Mouse (Mus musculus): ENCODE measurements around the gene Il6st.

DNA sequence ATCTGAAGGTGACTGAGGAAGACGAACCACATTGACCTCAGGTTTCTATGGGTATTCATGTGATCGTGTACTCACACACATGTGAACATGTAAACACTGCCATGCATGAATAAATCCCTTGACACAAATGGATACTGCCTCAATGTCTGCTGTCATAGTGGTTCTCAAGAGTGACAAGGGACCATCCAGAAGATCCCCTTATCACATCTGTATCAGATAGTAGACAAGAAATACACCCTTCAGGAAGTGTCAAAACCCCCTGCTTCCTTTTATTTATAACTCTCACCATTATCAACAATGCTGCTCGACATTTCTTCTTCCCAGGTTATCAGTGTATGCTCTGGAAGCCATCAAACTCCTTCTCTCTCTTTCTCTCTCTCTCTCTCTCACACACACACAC, 13.7 kb upstream of the Il6st start:
- TF ChIP-seq CTCF (conservative IDR thresholded peaks at IDR 0.05; ENCODE audit: low read length) (no peak), NANOG (IDR thresholded peaks at IDR 0.05; ENCODE audit: borderline replicate concordance, low read length) (no peak)
